Mouse (Mus musculus) layer of hippocampus, postnatal 14 days (tissue): ENCODE results near the gene Akr1b3. TPM values are rescaled to one million over a fixed set of nuclear protein-coding genes. Genes with fewer than 3 reads are reported as not detected.
"Not testable (repeated sequence)": the region's sequence is repeated elsewhere in the genome, so short reads cannot be mapped to it uniquely, and the experiment has no call there.

ENCODE experiments used
- DNase-seq, 2 experiments: peaks; one replicate each; pipeline ENCODE4 v3.0.0; 2021 to 2022; ENCODE audit warnings: low spot score in 2 of 2, mixed read lengths in 1 of 2
- total RNA-seq, 2 experiments: library from RNA; stranded (reverse); gene quantifications; 2 replicates each; pipeline ENCODE4 v1.2.3; 2021

The Akr1b3 gene
- total RNA-seq, 2 experiments from 2014 or later, result 39.7 to 42.0 TPM

GRCm38 (mm10) chr6:34331804-34332203, 14.5 kb upstream of the Akr1b3 start:
- DNase-seq, result not testable (repeated sequence)

GRCm38 (mm10) chr6:34331379-34331778, 14.1 kb upstream of the Akr1b3 start:
- no peak for DNase-seq

GRCm38 (mm10) chr6:34322121-34322520, 4.8 kb upstream of the Akr1b3 start:
- no peak for DNase-seq

GRCm38 (mm10) chr6:34318636-34319035, 1.4 kb upstream of the Akr1b3 start:
- no peak for DNase-seq

- DNase-seq, result no peak
Measured at GRCm38 (mm10) chr6:34318172-34318571, 894 bp upstream of the Akr1b3 start.

GRCm38 (mm10) chr6:34313921-34314320, 3.4 kb downstream of the Akr1b3 start:
- DNase-seq, result no peak

- no peak for DNase-seq
Measured at GRCm38 (mm10) chr6:34313386-34313785, 3.9 kb downstream of the Akr1b3 start.

GRCm38 (mm10) chr6:34310023-34310595, 7.2 kb downstream of the Akr1b3 start:
- no peak for DNase-seq

GRCm38 (mm10) chr6:34309526-34309925, 7.8 kb downstream of the Akr1b3 start:
- no peak for DNase-seq

GRCm38 (mm10) chr6:34306797-34307196, 10.5 kb downstream of the Akr1b3 start:
- no peak for DNase-seq

GRCm38 (mm10) chr6:34304675-34305241, 12.5 kb downstream of the Akr1b3 start:
- no peak for DNase-seq

- DNase-seq, result no peak
Measured at GRCm38 (mm10) chr6:34297055-34297454, 20.2 kb downstream of the Akr1b3 start.

GRCm38 (mm10) chr6:34295437-34295836, 21.8 kb downstream of the Akr1b3 start:
- no peak for DNase-seq

- DNase-seq, result peak; percentile 70 to 81
Measured at GRCm38 (mm10) chr6:34292882-34293487, 24.3 kb downstream of the Akr1b3 start.

- no peak for DNase-seq
Measured at GRCm38 (mm10) chr6:34292196-34292881, 24.9 kb downstream of the Akr1b3 start.

GRCm38 (mm10) chr6:34290681-34291080, 26.6 kb downstream of the Akr1b3 start:
- DNase-seq, result no peak

GRCm38 (mm10) chr6:34290091-34290490, 27.2 kb downstream of the Akr1b3 start:
- no peak for DNase-seq

GRCm38 (mm10) chr6:34288098-34288497, 29.2 kb downstream of the Akr1b3 start:
- DNase-seq, result peak in 1 of 2 experiments; percentile 52

- DNase-seq, result no peak
Measured at GRCm38 (mm10) chr6:34286841-34287240, 30.4 kb downstream of the Akr1b3 start.

- no peak for DNase-seq
Measured at GRCm38 (mm10) chr6:34278385-34278784, 38.9 kb downstream of the Akr1b3 start.

GRCm38 (mm10) chr6:34277665-34278064, 39.6 kb downstream of the Akr1b3 start:
- DNase-seq, result peak; percentile 54 to 84

- DNase-seq, result peak in 1 of 2 experiments; percentile 40
Measured at GRCm38 (mm10) chr6:34274346-34274745, 42.9 kb downstream of the Akr1b3 start.
